Mouse (Mus musculus) myocyte (in vitro differentiated cells): Measurements from ENCODE around the gene Ncam1. TPM values are rescaled to one million over a fixed set of nuclear protein-coding genes. Genes with fewer than 3 reads are reported as not detected.

Experiments used
- H3K27me3 ChIP-seq: one replicate; pipeline ENCODE4 v1.6.1; 2011; ENCODE audit not compliant: control insufficient read depth, insufficient read depth, insufficient read length
- H3K36me3 ChIP-seq: one replicate; pipeline ENCODE4 v1.6.1; 2011; ENCODE audit not compliant: control insufficient read depth, insufficient read depth
- H3K4me2 ChIP-seq: one replicate; pipeline ENCODE4 v1.6.1; 2011; ENCODE audit warnings: low read depth, control low read depth
- H3K4me3 ChIP-seq: one replicate; pipeline ENCODE4 v1.5.1; 2011; ENCODE audit warnings: mild to moderate bottlenecking, control low read depth, moderate library complexity
- H3K79me2 ChIP-seq: one replicate; pipeline ENCODE4 v1.6.1; 2011; ENCODE audit not compliant: control insufficient read depth, insufficient read depth
- H3ac ChIP-seq: one replicate; pipeline ENCODE4 v1.6.1; 2011; ENCODE audit not compliant: control insufficient read depth, insufficient read length
- CEBPB ChIP-seq: IDR thresholded peaks from 2 replicates; pipeline ENCODE4 v1.6.1; 2011; ENCODE audit warnings: mild to moderate bottlenecking, moderate library complexity; ENCODE audit not compliant: poor library complexity, insufficient read depth, severe bottlenecking
- E2F4 ChIP-seq: IDR thresholded peaks from one replicate; pipeline ENCODE4 v1.6.1; 2011; ENCODE audit warnings: mild to moderate bottlenecking, control low read depth, moderate library complexity; ENCODE audit not compliant: insufficient read depth
- MAX ChIP-seq: IDR thresholded peaks from one replicate; pipeline ENCODE4 v1.6.1; 2011; ENCODE audit warnings: low read depth, mild to moderate bottlenecking, control low read depth
- MYOD1 ChIP-seq, 3 experiments: IDR thresholded peaks; one replicate each; pipeline ENCODE4 v1.6.1; 2011; ENCODE audit warnings: control low read depth in 2 of 3, low read depth in 2 of 3, mild to moderate bottlenecking in 2 of 3, moderate library complexity in 1 of 3; ENCODE audit not compliant: insufficient read length in 2 of 3, control insufficient read depth in 1 of 3
- MYOG ChIP-seq, 3 experiments: IDR thresholded peaks; one replicate each; pipeline ENCODE4 v1.6.1; 2011; ENCODE audit warnings: control low read depth in 2 of 3, low read depth in 2 of 3, mild to moderate bottlenecking in 2 of 3; ENCODE audit not compliant: insufficient read length in 2 of 3, control insufficient read depth in 1 of 3, insufficient read depth in 1 of 3
- POLR2A ChIP-seq: IDR thresholded peaks from one replicate; pipeline ENCODE4 v1.6.1; 2011; ENCODE audit warnings: low read depth, mild to moderate bottlenecking, control low read depth, moderate library complexity; ENCODE audit not compliant: insufficient read length
- POLR2AphosphoS2 ChIP-seq: IDR thresholded peaks from one replicate; pipeline ENCODE4 v1.6.1; 2011; ENCODE audit warnings: low read depth, control low read depth; ENCODE audit not compliant: insufficient read length
- REST ChIP-seq: IDR thresholded peaks from one replicate; pipeline ENCODE4 v1.6.1; 2011; ENCODE audit warnings: mild to moderate bottlenecking, control low read depth, moderate library complexity; ENCODE audit not compliant: insufficient read depth, insufficient read length
- SRF ChIP-seq: IDR thresholded peaks from one replicate; pipeline ENCODE4 v1.6.1; 2011; ENCODE audit warnings: low read depth; ENCODE audit not compliant: control insufficient read depth, insufficient read length
- TCF12 ChIP-seq: IDR thresholded peaks from one replicate; pipeline ENCODE4 v1.6.1; 2011; ENCODE audit warnings: mild to moderate bottlenecking, control low read depth; ENCODE audit not compliant: poor library complexity, insufficient read depth, severe bottlenecking
- TCF3 ChIP-seq: IDR thresholded peaks from one replicate; pipeline ENCODE4 v1.6.1; 2011; ENCODE audit warnings: low read depth, control low read depth; ENCODE audit not compliant: insufficient read length
- USF1 ChIP-seq: IDR thresholded peaks from one replicate; pipeline ENCODE4 v1.6.1; 2011; ENCODE audit warnings: low read depth, mild to moderate bottlenecking, control low read depth, moderate library complexity
- polyA plus RNA-seq: library from polyadenylated mRNA; unstranded; fragments of >200 nt; fragmentation: generic; extraction: Trizol; gene quantifications from one replicate; pipeline ENCODE4 v1.2.1, GENCODE M21; 2012; ENCODE audit warnings: missing spikeins

Ncam1 gene
- polyA plus RNA-seq: 327 TPM

DNA sequence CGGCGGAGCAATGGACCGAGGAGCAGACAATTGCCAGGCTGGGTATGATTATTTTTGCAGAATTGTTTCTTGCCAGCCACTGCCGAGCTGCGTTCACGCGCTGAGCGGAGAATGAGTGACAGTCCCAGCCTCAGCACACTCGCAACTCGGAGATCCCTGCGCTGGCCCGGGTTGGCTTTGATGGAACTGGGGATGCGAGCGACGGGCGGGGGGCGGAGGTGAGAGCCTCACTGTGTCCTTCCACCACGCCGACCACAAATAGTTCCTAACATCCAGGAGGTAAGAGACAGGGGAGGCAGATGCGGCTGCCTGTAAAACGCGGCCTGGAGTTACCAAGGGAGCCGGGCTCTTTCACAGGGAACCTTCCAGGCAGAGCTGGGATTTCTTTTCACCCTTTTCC is at the start of gene Ncam1:
Gene Ncam1, minus strand, starts transcription at position 120 of the 400 bp plus-strand sequence.
- TF ChIP-seq POLR2AphosphoS2 (peak; percentile 89), E2F4 (no peak), TCF12 (no peak), SRF (peak; percentile 17), TCF3 (no peak), MYOD1 (IDR thresholded peaks at IDR 0.05; ENCODE audit: control insufficient read depth in 1 of 3, insufficient read length in 2 of 3, low read depth in 2 of 3) (peak; percentile 15 to 86 (median 80)), POLR2A (peak; percentile 83), CEBPB (no peak), MAX (no peak), USF1 (no peak), MYOG (IDR thresholded peaks at IDR 0.05; ENCODE audit: control insufficient read depth in 1 of 3, insufficient read depth in 1 of 3, insufficient read length in 2 of 3, low read depth in 2 of 3) (peak; percentile 7 to 89 (median 49)), REST (peak; percentile 22)

GRCm38 (mm10) chr9:49834013-49834412 is 35.3 kb upstream of the Ncam1 start:
- Histone ChIP-seq H3K4me2 (no peak overlapping the region), H3ac (no peak overlapping the region), H3K4me3 (no peak overlapping the region), H3K36me3 (no peaks in the 10 kb centered on the region), H3K27me3 (no peaks in the 10 kb centered on the region), H3K79me2 (no peaks in the 10 kb centered on the region)
- TF ChIP-seq REST (no peak), POLR2A (no peak), POLR2AphosphoS2 (no peak), USF1 (no peak), SRF (no peak), E2F4 (no peak), CEBPB (no peak)

More for the DNA sequence above, at the start of gene Ncam1:
- Histone ChIP-seq H3K4me3 (peak within 1 kb of the TSS; percentile 96), H3ac (peak within 1 kb of the TSS; percentile 95), H3K79me2 (peaks cover 28% of the 10 kb centered on the region), H3K36me3 (no peaks in the 10 kb centered on the region), H3K4me2 (peak within 1 kb of the TSS; percentile 66), H3K27me3 (no peaks in the 10 kb centered on the region)

GRCm38 (mm10) chr9:49827671-49828070 is 28.9 kb upstream of the Ncam1 start:
- no peaks in the 10 kb centered on the region for H3K79me2 ChIP-seq
- no peak overlapping the region for H3ac ChIP-seq
- no peak for TF ChIP-seq E2F4
- no peak for TF ChIP-seq TCF12
- no peak for TF ChIP-seq MYOG (IDR thresholded peaks at IDR 0.05; ENCODE audit: control insufficient read depth in 1 of 3, insufficient read depth in 1 of 3, insufficient read length in 2 of 3, low read depth in 2 of 3)
- TF ChIP-seq MAX: no peak
- no peak for TF ChIP-seq POLR2AphosphoS2
- TF ChIP-seq POLR2A: no peak
- no peak for TF ChIP-seq MYOD1 (IDR thresholded peaks at IDR 0.05; ENCODE audit: control insufficient read depth in 1 of 3, insufficient read length in 2 of 3, low read depth in 2 of 3)
- no peak for TF ChIP-seq CEBPB
- TF ChIP-seq SRF: no peak
- TF ChIP-seq REST: no peak
- no peak for TF ChIP-seq TCF3
- TF ChIP-seq USF1: no peak
- H3K4me3 ChIP-seq: no peak overlapping the region
- H3K4me2 ChIP-seq: peak overlapping the region; percentile 49
- H3K27me3 ChIP-seq: no peaks in the 10 kb centered on the region
- no peaks in the 10 kb centered on the region for H3K36me3 ChIP-seq

DNA sequence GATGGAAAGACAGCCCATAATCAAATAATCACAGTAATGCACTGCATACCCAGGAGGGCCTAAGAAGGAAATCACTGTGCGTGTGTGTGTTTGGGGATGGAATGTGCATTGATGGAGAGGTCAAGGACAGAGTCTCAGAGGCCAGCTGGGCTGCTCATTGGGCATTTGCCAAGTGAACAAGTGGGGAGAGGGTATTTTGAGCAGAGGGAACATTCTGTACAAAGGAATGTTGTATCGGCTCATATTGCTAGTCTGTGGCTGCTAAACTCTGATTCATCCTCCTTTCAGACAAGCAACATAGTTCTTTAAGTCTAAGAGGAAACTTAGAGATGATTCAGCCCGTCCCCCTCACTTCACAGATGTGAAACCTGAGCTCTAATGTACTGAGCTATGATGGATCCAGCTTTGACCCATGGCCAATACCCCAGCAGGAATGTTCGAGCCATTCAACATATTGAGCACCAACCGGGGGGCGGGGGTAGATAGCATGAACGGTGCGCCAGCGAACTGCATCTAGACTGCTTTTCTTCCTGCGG is 17.5 kb upstream of the Ncam1 start:
- no peak overlapping the region for H3K4me3 ChIP-seq
- H3K27me3 ChIP-seq: no peaks in the 10 kb centered on the region
- peak overlapping the region; percentile 72 for H3K4me2 ChIP-seq
- H3ac ChIP-seq: no peak overlapping the region
- H3K79me2 ChIP-seq: no peaks in the 10 kb centered on the region
- no peaks in the 10 kb centered on the region for H3K36me3 ChIP-seq
- peak; percentile 43 to 91 (median 50) for TF ChIP-seq MYOG (IDR thresholded peaks at IDR 0.05; ENCODE audit: control insufficient read depth in 1 of 3, insufficient read depth in 1 of 3, insufficient read length in 2 of 3, low read depth in 2 of 3)
- TF ChIP-seq TCF12: peak; percentile 58
- no peak for TF ChIP-seq MAX
- TF ChIP-seq CEBPB: no peak
- peak; percentile 3 to 79 (median 75) for TF ChIP-seq MYOD1 (IDR thresholded peaks at IDR 0.05; ENCODE audit: control insufficient read depth in 1 of 3, insufficient read length in 2 of 3, low read depth in 2 of 3)
- no peak for TF ChIP-seq E2F4

DNA sequence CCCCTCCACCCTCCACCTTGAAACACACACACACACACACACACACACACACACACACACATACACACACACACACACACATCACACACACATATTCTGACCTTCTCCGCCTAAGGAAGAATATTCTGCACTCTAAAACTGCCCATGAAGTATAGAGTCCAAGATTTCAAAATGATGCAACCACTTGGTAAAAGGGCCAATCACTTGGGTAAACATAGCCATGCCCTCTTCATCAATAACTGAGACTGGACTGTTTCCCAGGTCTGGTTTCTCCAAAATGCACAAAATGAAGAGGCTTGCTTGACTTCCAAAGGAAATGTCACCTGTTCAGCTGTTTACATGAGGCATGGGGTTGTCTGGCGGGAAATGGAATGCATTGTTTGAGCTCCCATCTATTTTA is 15.7 kb upstream of the Ncam1 start:
- H3K79me2 ChIP-seq: no peaks in the 10 kb centered on the region
- H3K27me3 ChIP-seq: no peaks in the 10 kb centered on the region
- H3K4me2 ChIP-seq: peak overlapping the region; percentile 8
- H3K4me3 ChIP-seq: no peak overlapping the region
- peak; percentile 74 for TF ChIP-seq CEBPB
- TF ChIP-seq USF1: no peak
- no peak for TF ChIP-seq TCF12
- TF ChIP-seq REST: no peak
- peak in 2 of 3 experiments; percentile 42 to 64 for TF ChIP-seq MYOD1 (IDR thresholded peaks at IDR 0.05; ENCODE audit: control insufficient read depth in 1 of 3, insufficient read length in 2 of 3, low read depth in 2 of 3)
- no peak for TF ChIP-seq MAX
- no peak overlapping the region for H3ac ChIP-seq
- no peaks in the 10 kb centered on the region for H3K36me3 ChIP-seq
